Mouse (Mus musculus): ENCODE measurements around the gene Ube2t.

GRCm38 (mm10) chr1:135005696-135006095 lies 43.3 kb downstream of the Ube2t start:
- TF ChIP-seq CTCF (IDR thresholded peaks at IDR 0.05; ENCODE audit: borderline replicate concordance, extremely low read depth, insufficient read depth, insufficient read length) (no peak), POLR2A (IDR thresholded peaks at IDR 0.05; ENCODE audit: borderline replicate concordance, extremely low read depth, insufficient read depth, insufficient read length, poor library complexity, severe bottlenecking) (no peak)

All from brain, embryonic 14.5 days (tissue).